Mouse (Mus musculus) right cerebral cortex, postnatal 4 days (tissue): ENCODE results near the gene Gata5.

Experiments used
- DNase-seq: peaks from one replicate; pipeline ENCODE4 v3.0.0-alpha.2; 2022

Gene Gata5

GRCm38 (mm10) chr2:180334551-180334986 lies at the start of gene Gata5:
Gene Gata5 (minus strand): TSS chr2:180334699.
- no peak for DNase-seq

- DNase-seq, result no peak
These were observed 42.2 kb upstream of the Gata5 start for GRCm38 (mm10) chr2:180376730-180377129.

GRCm38 (mm10) chr2:180373256-180373655 lies 38.8 kb upstream of the Gata5 start:
- no peak for DNase-seq

- no peak for DNase-seq
These were observed 33.9 kb upstream of the Gata5 start for GRCm38 (mm10) chr2:180368359-180368758.

- no peak for DNase-seq
These were observed 32.9 kb upstream of the Gata5 start for GRCm38 (mm10) chr2:180367350-180367749.

- no peak for DNase-seq
These were observed 28.9 kb upstream of the Gata5 start for GRCm38 (mm10) chr2:180363434-180363720.

- no peak for DNase-seq
These were observed 28.3 kb upstream of the Gata5 start for GRCm38 (mm10) chr2:180362585-180363433.

GRCm38 (mm10) chr2:180359062-180359461 lies 24.6 kb upstream of the Gata5 start:
- DNase-seq, result no peak

GRCm38 (mm10) chr2:180353338-180353737 lies 18.8 kb upstream of the Gata5 start:
- peak; percentile 55 for DNase-seq

- no peak for DNase-seq
These were observed 16.2 kb upstream of the Gata5 start for GRCm38 (mm10) chr2:180350700-180351099.

- peak; percentile 60 for DNase-seq
These were observed 12.5 kb upstream of the Gata5 start for GRCm38 (mm10) chr2:180346820-180347497.

- no peak for DNase-seq
These were observed 8.6 kb upstream of the Gata5 start for GRCm38 (mm10) chr2:180343092-180343491.

- no peak for DNase-seq
These were observed 7.7 kb upstream of the Gata5 start for GRCm38 (mm10) chr2:180342189-180342588.

GRCm38 (mm10) chr2:180341229-180341628 lies 6.7 kb upstream of the Gata5 start:
- no peak for DNase-seq

GRCm38 (mm10) chr2:180339886-180340285 lies 5.4 kb upstream of the Gata5 start:
- DNase-seq, result no peak

- DNase-seq, result peak; percentile 12
These were observed 535 bp downstream of the Gata5 start for GRCm38 (mm10) chr2:180333778-180334550.

GRCm38 (mm10) chr2:180329466-180329865 lies 5.0 kb downstream of the Gata5 start:
- DNase-seq, result no peak

- DNase-seq, result no peak
These were observed 11.7 kb downstream of the Gata5 start for GRCm38 (mm10) chr2:180322674-180323355.

GRCm38 (mm10) chr2:180320216-180320615 lies 14.3 kb downstream of the Gata5 start:
- DNase-seq, result no peak

- DNase-seq, result no peak
These were observed 16.9 kb downstream of the Gata5 start for GRCm38 (mm10) chr2:180317591-180317990.

- DNase-seq, result no peak
These were observed 20.2 kb downstream of the Gata5 start for GRCm38 (mm10) chr2:180314292-180314691.

- DNase-seq, result no peak
These were observed 23.4 kb downstream of the Gata5 start for GRCm38 (mm10) chr2:180311147-180311546.

- no peak for DNase-seq
These were observed 26.8 kb downstream of the Gata5 start for GRCm38 (mm10) chr2:180307680-180308079.
